Mouse (Mus musculus) heart, adult 2 months (tissue): Measurements from ENCODE around the gene Rab7b.

Source experiments
- CTCF ChIP-seq: fragments of 200-600 bp; IDR thresholded peaks from 2 replicates; pipeline ENCODE4 v1.8.1; 2022; ENCODE audit warnings: antibody characterized with exemption, mild to moderate bottlenecking, moderate library complexity
- EP300 ChIP-seq: fragments of 200-500 bp; IDR thresholded peaks from 2 replicates; pipeline ENCODE4 v1.6.1; 2011; ENCODE audit warnings: low read depth, low read length, control low read depth; ENCODE audit not compliant: insufficient read depth
- POLR2A ChIP-seq: fragments of 200-500 bp; IDR thresholded peaks from 2 replicates; pipeline ENCODE4 v1.6.1; 2011; ENCODE audit warnings: mild to moderate bottlenecking, low read depth, low read length, control low read depth; ENCODE audit not compliant: insufficient read depth

DNA sequence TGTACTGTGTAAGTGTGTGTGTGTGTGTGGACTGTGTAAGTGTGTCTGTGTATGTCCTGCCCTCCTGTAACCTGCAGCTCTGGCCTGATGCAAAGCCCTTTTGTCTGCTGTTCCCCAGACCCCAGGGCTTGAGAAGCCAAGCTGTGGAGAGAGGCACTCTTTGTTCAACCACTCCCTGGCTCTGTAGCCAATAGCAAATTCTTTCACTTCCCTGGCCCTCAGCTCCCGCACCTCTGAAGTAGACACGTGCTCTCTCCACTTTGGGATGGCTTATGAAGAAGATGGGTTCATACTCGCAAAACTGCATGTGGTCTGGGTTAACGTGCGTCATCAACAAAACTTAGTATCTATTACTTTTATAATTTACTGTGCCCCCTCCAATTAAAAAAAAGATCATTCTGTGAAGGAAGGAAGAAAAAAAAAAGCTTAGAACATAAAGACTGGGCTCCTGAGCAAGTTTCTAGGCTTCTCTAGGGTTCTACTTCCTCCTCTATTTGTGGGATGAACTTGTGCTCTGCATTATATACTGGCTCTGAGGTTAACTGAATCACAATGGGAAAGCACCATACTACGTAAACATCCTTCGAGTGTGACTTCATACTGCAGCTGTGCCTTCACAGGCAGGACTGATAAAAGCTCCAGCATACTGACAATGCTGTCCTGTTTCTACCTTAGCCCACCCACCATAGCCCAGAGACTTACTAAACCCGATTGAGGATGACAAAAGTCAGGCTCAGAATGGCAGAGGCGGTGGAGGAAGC lies 71.4 kb downstream of the Rab7b start:
- TF ChIP-seq CTCF (no peak), EP300 (no peak), POLR2A (no peak)
